Mouse (Mus musculus): Measurements from ENCODE around the gene Col4a1. TPM values are rescaled to one million over a fixed set of nuclear protein-coding genes. Genes with fewer than 3 reads are reported as not detected.
A peak's percentile ranks its signal among the peaks of the same experiment; 100 is the strongest.

Col4a1 gene
- polyA plus RNA-seq, 1 experiment from 2014 or later = 335 TPM

DNA sequence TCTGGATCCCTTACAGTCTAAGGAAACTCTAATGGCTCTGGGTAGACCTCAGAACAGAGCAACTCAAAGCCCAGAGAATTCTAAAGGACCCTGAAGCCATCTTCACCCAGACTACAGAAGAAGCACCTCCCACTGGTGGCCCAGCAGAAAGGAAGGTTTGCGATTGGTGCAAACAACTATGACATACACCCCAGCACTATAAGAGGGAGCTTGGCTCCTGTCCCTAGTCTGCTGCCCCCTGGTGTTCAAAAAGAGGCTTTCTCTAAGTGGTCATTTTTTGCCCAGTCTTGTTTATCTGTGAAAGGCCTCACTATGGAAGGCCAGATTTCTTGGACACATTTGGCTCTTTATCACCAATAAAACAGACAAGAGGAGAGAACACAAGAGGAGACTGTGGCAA lies 97.4 kb downstream of the Col4a1 start:
- peak; percentile 35; the same call in 1 of the 2 replicates for ATAC-seq (replicated peaks; ENCODE audit: low FRiP score)
- 42% methylated on average over 1 of the region's 1 CpGs for WGBS
- no peaks in the 10 kb centered on the region for H3K9me3 ChIP-seq (replicated peaks)
- no peak overlapping the region for H3K4me2 ChIP-seq
- H3K36me3 ChIP-seq = peaks cover 100% of the 10 kb centered on the region
- no peak overlapping the region for H3K4me3 ChIP-seq (replicated peaks)
- no peak overlapping the region for H3K27ac ChIP-seq
- no peak overlapping the region for H3K9ac ChIP-seq
- H3K27me3 ChIP-seq = no peaks in the 10 kb centered on the region
- no peaks in the 10 kb centered on the region for H3K4me1 ChIP-seq

DNA sequence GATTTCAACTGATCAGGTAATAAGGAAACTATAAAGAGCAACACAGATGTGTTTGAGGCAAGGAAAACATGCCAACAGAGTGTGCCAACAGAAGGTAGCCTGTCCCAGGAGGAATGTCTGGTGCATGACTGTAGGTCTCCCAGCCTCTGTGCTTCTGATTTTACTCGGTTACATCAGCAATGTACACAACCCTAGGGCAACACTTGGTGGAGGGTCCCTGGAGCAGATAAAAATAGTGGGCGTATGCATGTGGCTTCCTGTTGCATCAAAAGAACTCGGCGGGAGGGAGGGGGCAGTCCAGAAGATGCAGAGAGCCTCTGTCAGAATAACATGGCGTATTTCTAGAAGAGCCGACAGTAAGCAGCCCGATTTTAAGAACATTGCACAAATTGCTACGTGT lies 106.1 kb downstream of the Col4a1 start:
- WGBS = 74% methylated on average over 8 of the region's 8 CpGs
- Histone ChIP-seq H3K9me3 (replicated peaks) (no peaks in the 10 kb centered on the region), H3K27ac (no peak overlapping the region), H3K4me1 (0 out of 2 replicates have a peak, but pooled peaks cover 5% of the 10 kb centered on the region), H3K4me3 (replicated peaks) (no peak overlapping the region), H3K27me3 (no peaks in the 10 kb centered on the region), H3K9ac (no peak overlapping the region), H3K4me2 (no peak overlapping the region), H3K36me3 (peaks cover 100% of the 10 kb centered on the region)
- no peak for ATAC-seq (replicated peaks; ENCODE audit: low FRiP score)

DNA sequence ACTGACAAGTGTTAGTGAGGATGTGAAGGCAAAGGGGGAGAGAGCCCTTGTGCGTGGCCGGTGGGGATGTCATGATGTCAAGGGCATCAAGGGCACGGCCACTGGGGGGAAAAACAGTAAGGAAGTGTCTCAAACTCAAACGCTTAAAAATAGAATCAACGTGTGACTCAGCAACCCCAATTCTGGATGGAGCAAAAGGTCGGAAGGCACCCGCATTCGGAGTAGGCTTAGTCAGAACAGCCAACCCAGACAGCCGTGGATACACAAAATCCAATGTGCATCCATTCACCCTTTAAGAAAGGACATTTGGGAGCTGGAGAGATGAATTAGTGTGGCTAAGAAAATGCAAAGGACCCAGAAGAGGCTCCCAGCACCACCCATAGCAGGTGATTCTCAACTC lies 107.1 kb downstream of the Col4a1 start:
- no peak overlapping the region for H3K4me2 ChIP-seq
- no peak overlapping the region for H3K4me3 ChIP-seq (replicated peaks)
- 87% methylated on average over 9 of the region's 9 CpGs for WGBS
- ATAC-seq (replicated peaks; ENCODE audit: low FRiP score) = no peak
- no peaks in the 10 kb centered on the region for H3K27me3 ChIP-seq
- no peak overlapping the region for H3K9ac ChIP-seq
- 0 out of 2 replicates have a peak, but pooled peaks cover 5% of the 10 kb centered on the region for H3K4me1 ChIP-seq
- H3K9me3 ChIP-seq (replicated peaks) = no peaks in the 10 kb centered on the region
- H3K36me3 ChIP-seq = peaks cover 100% of the 10 kb centered on the region
- no peak overlapping the region for H3K27ac ChIP-seq

DNA sequence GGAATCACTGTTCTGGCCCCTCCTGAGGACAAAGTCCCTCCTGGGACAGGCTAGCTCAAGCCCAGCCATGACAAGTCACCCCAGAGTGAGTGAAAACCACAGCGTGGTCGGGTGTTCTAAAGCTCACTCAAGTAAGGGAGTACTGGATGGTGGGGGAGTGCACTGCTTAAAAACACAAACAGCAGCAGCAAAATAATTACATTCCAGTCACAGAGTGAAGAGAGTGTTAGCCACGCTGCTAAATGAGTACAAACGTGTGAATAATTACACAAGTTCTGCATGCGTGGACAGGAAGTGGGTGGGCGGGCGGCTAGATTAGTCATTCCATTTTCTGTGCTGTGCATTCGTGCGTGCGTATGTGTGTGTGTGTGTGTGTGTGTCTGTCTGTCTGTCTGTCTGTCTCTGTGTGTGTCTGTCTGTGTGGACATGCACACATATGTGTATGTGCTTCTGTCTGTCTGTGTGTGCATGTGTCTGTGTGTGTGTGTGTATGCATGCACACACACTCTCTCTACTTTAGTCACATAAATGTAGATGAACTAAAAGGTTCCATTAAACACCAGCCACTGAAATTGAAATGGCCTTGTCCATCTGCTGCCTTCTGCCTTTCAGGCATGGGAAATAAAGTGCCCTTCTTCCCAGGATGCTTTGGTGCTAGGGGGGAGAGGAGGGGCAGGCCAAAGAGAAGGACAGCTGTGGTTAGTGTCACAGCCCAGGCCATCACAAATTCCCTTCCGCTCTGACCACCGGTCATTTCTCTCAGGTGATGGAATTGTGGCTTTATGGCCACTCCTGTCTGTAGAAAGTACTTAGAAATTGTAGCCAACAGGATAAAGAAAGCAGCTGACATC lies 109.1 kb downstream of the Col4a1 start:
- Histone ChIP-seq H3K4me1 (0 out of 2 replicates have a peak, but pooled peaks cover 9% of the 10 kb centered on the region), H3K9me3 (replicated peaks) (no peaks in the 10 kb centered on the region), H3K9ac (no peak overlapping the region), H3K36me3 (peaks cover 100% of the 10 kb centered on the region), H3K27me3 (no peaks in the 10 kb centered on the region), H3K27ac (peak overlapping the region; percentile 48; the same call in 1 of the 2 replicates), H3K4me3 (replicated peaks) (no peak overlapping the region), H3K4me2 (no peak overlapping the region)
- whole genome bisulfite sequencing = 73% methylated on average over 12 of the region's 12 CpGs
- ATAC-seq (replicated peaks; ENCODE audit: low FRiP score) = peak; percentile 68

DNA sequence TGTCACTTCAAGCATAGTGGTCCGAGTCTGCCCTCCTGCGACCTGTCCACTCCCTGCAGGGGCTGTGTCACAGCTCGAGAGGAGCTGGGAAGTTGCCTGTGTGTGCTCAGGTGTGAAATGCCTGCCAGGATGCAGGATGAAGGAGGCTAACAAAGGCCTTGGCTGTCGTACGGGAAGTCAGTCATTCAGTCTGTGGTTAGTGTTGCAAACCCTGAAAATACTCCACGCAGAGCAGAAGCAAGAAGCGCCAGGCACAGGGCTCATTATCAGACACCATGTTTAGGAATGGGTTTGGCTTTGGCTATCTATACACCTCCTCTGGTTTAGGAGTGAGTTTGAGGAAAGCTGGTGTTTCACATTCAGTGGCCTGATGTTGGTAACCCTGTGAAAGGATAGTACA lies 114.0 kb downstream of the Col4a1 start:
- Histone ChIP-seq H3K9me3 (replicated peaks) (no peaks in the 10 kb centered on the region), H3K4me1 (0 out of 2 replicates have a peak, but pooled peaks cover 9% of the 10 kb centered on the region), H3K4me3 (replicated peaks) (no peak overlapping the region), H3K4me2 (no peak overlapping the region), H3K27me3 (no peaks in the 10 kb centered on the region), H3K27ac (no peak overlapping the region), H3K36me3 (peaks cover 65% of the 10 kb centered on the region), H3K9ac (no peak overlapping the region)
- ATAC-seq (replicated peaks; ENCODE audit: low FRiP score) = no peak
- WGBS = 52% methylated on average over 7 of the region's 7 CpGs

DNA sequence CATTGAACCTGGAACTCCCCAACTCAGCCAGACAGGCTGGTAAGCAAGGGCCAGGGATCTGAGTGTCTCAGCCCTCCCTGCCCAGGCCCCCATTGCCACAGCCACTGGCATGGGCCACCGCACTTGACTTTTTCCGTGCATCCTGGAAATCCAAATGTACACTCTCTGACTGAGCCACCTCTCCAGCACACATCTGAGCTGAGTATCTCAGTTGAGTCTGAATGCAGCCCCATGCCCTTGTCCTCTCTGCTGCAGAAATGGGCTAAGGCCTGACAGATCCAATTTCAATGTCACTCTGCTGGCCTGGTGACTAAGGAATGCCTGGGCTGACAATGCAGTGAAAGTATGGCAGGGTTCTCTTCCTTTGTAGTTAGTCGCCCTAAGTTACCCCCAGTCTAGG lies 114.6 kb downstream of the Col4a1 start:
- Histone ChIP-seq H3K9me3 (replicated peaks) (no peaks in the 10 kb centered on the region), H3K4me3 (replicated peaks) (no peak overlapping the region), H3K4me2 (no peak overlapping the region), H3K27me3 (no peaks in the 10 kb centered on the region), H3K9ac (no peak overlapping the region), H3K4me1 (0 out of 2 replicates have a peak, but pooled peaks cover 6% of the 10 kb centered on the region), H3K27ac (no peak overlapping the region), H3K36me3 (peaks cover 58% of the 10 kb centered on the region)
- ATAC-seq (replicated peaks; ENCODE audit: low FRiP score) = no peak; the same call in 1 of the 2 replicates
- WGBS = 68% methylated on average over 3 of the region's 3 CpGs

DNA sequence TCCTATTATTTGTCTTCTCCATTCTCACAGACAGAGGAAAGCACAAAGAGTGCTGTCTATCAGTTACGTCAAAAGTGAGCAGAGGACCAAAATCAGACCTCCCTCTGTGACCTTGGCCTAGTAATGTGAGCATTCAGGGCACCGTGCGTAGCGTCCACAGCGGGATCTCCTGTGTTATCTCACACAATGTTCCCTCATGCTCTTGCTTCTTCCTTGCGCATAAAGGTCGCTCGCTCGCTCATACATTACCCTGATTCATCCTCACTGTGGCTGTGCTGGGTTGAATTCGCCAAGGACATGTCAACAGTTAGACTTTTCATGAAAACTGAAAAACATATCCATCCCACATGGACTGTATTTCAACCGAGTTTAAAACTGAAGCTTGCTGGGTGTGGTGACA lies 115.4 kb downstream of the Col4a1 start:
- WGBS = 89% methylated on average over 11 of the region's 11 CpGs
- peaks cover 51% of the 10 kb centered on the region for H3K36me3 ChIP-seq
- 0 out of 2 replicates have a peak, but pooled peaks cover 8% of the 10 kb centered on the region for H3K4me1 ChIP-seq
- H3K9me3 ChIP-seq (replicated peaks) = no peaks in the 10 kb centered on the region
- no peak for ATAC-seq (replicated peaks; ENCODE audit: low FRiP score)
- H3K4me3 ChIP-seq (replicated peaks) = no peak overlapping the region
- no peak overlapping the region for H3K27ac ChIP-seq
- no peak overlapping the region for H3K9ac ChIP-seq
- no peaks in the 10 kb centered on the region for H3K27me3 ChIP-seq
- H3K4me2 ChIP-seq = no peak overlapping the region

DNA sequence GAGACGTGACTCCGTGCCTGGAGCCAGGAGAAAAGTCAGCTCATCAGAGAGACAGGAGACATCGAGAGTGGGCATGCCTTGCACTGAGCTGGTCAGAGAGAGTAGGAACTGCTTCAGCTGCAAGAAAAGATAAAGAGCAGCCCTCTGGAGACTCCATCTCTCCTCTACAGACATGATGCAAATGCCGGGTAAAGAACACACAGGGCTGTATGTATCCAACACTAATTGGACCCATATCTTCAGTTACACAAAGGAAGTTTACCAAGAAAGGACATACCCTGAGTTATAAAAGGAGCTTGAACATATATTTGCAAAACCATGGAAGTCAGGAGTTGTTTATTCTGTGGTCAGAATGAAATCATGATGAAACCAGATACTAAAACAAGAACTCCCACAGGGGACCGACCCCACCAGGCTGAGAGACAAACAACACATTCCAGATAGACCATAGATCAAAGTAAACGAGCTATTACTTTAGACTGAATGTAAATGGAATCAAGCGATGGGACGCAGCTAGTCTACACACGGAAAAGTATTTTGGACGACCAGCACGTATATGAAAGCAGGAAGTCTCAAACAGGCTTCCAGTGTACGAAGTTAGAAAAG lies 119.8 kb downstream of the Col4a1 start:
- no peak overlapping the region for H3K4me2 ChIP-seq
- ATAC-seq (replicated peaks; ENCODE audit: low FRiP score) = no peak

DNA sequence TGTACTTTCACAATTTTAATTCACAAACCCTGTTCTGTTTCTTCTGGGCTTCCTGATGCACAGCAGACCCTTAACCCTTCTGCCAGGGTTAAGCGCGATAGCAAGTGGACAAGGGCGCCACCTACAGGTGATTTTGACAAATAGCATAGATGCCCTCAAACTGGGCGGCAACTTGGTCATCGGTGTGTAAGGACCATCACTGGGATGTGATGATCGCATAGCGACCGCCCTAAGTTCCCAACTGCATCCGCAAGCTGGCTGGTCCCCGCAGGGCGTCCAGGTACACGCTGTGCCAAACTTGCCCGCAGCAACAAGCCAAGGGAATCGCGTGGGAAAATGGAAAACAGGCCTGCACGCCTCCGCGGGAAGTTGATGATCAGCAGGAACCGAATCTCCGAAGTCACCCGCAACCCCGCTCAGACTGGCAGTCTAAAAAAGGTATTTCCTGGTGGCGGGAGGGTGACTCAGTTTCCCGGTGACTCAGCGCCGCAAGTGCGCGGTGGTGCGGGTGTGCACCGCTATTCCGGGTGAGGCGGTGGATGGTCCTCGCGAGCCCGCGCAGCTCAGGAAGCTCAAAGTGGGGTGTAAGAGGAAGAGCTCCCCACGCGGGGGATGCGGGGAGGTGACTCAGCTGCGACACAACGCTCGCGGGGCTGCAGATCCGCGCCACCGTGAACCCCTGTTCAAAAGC lies 124.9 kb downstream of the Col4a1 start:
- H3K4me1 ChIP-seq = peaks cover 25% of the 10 kb centered on the region
- H3K27me3 ChIP-seq = peaks cover 31% of the 10 kb centered on the region
- peak overlapping the region; percentile 12; the same call in 1 of the 2 replicates for H3K9ac ChIP-seq
- peak overlapping the region; percentile 78 for H3K4me2 ChIP-seq
- no peaks in the 10 kb centered on the region for H3K36me3 ChIP-seq
- no peak; the same call in 1 of the 2 replicates for ATAC-seq (replicated peaks; ENCODE audit: low FRiP score)
- H3K4me3 ChIP-seq (replicated peaks) = peak overlapping the region; percentile 42
- H3K9me3 ChIP-seq (replicated peaks) = no peaks in the 10 kb centered on the region
- 1% methylated on average over 46 of the region's 46 CpGs for WGBS
- H3K27ac ChIP-seq = no peak overlapping the region

More for the DNA sequence above, 119.8 kb downstream of the Col4a1 start:
- 34% methylated on average over 12 of the region's 12 CpGs for WGBS
- Histone ChIP-seq H3K9me3 (replicated peaks) (no peaks in the 10 kb centered on the region), H3K27ac (no peak overlapping the region; the same call in 1 of the 2 replicates), H3K4me1 (peaks cover 10% of the 10 kb centered on the region), H3K36me3 (peaks cover 8% of the 10 kb centered on the region), H3K27me3 (peaks cover 20% of the 10 kb centered on the region), H3K4me3 (replicated peaks) (no peak overlapping the region), H3K9ac (no peak overlapping the region)

DNA sequence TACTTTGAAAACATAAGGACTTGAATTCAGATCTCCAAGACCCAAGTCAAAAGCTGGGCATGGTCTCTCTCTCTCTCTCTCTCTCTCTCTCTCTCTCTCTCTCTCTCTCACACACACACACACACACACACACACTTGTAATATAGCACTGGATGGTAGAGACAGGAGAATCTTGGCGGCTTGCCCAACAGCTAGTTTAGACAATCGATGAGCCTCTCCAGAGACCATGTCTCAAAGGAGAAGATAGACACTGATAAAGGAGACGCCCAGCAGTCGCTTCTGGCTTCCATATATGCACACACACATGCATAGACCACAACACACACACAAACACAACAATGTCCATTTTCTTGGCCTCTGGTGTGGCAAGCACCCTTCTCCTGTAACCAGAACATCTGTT lies 126.2 kb downstream of the Col4a1 start:
- no peaks in the 10 kb centered on the region for H3K9me3 ChIP-seq (replicated peaks)
- H3K27me3 ChIP-seq = peaks cover 35% of the 10 kb centered on the region
- no peak overlapping the region for H3K27ac ChIP-seq
- H3K36me3 ChIP-seq = no peaks in the 10 kb centered on the region
- no peak overlapping the region for H3K4me2 ChIP-seq
- ATAC-seq (replicated peaks; ENCODE audit: low FRiP score) = no peak
- 72% methylated on average over 4 of the region's 4 CpGs for WGBS
- no peak overlapping the region for H3K9ac ChIP-seq
- no peak overlapping the region for H3K4me3 ChIP-seq (replicated peaks)
- peaks cover 32% of the 10 kb centered on the region for H3K4me1 ChIP-seq

DNA sequence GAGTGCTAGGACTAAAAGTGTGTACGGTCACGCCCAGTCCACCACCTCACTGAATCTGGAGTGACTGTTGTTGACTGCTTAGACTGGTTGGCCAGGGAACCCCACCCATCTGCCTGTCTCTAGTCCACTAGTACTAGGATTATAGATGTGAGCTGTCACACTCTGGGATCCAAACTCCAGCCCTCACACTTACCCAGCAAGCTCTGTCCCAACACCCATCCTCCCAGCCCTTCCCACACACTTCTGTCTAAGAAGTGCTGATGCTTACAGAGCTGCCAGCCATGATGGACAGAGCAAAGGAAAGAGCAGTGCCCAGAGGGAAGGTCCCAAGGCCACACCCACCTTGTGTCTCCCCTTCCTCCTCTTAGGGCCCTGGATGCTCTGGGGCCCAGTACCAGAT lies 127.0 kb downstream of the Col4a1 start:
- Histone ChIP-seq H3K36me3 (no peaks in the 10 kb centered on the region), H3K27me3 (peaks cover 34% of the 10 kb centered on the region), H3K27ac (no peak overlapping the region), H3K9ac (no peak overlapping the region), H3K4me3 (replicated peaks) (no peak overlapping the region), H3K4me1 (peaks cover 32% of the 10 kb centered on the region), H3K9me3 (replicated peaks) (no peaks in the 10 kb centered on the region), H3K4me2 (no peak overlapping the region)
- WGBS = 95% methylated on average over 2 of the region's 2 CpGs
- no peak for ATAC-seq (replicated peaks; ENCODE audit: low FRiP score)

DNA sequence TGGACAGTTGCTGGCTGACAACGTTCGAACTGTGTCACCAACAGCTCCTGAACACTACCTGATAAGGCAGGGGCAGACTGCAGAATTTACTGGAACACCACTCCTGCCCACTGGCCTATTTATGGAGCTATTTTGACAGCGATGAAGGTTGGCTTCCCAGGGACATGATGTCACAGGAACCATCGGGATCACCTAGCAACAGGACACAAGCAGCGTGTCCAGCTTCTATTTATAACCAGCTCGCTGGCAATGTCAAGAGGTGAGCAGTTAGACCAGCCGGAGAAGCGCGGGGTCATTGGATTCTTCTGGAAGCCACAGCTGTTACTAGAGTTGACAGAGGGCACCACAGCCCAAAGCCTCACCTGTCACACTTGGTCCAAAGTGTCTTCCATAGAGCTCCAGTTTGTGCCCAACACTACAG lies 129.0 kb downstream of the Col4a1 start:
- 33% methylated on average over 9 of the region's 9 CpGs for WGBS

More for the DNA sequence above, 129.0 kb downstream of the Col4a1 start:
- peaks cover 23% of the 10 kb centered on the region for H3K27me3 ChIP-seq
- H3K4me2 ChIP-seq = no peak overlapping the region
- H3K36me3 ChIP-seq = no peaks in the 10 kb centered on the region
- peaks cover 32% of the 10 kb centered on the region for H3K4me1 ChIP-seq
- H3K4me3 ChIP-seq (replicated peaks) = no peak overlapping the region
- H3K9ac ChIP-seq = no peak overlapping the region
- H3K9me3 ChIP-seq (replicated peaks) = no peaks in the 10 kb centered on the region
- no peak for ATAC-seq (replicated peaks; ENCODE audit: low FRiP score)
- no peak overlapping the region for H3K27ac ChIP-seq

All from kidney, embryonic 15.5 days (tissue).